Mouse (Mus musculus): ENCODE data around the gene Spsb2. TPM values are rescaled to one million over a fixed set of nuclear protein-coding genes. Genes with fewer than 3 reads are reported as not detected.

The Spsb2 gene
- polyA plus RNA-seq, 1 experiment from 2014 or later = 5.7 TPM

DNA sequence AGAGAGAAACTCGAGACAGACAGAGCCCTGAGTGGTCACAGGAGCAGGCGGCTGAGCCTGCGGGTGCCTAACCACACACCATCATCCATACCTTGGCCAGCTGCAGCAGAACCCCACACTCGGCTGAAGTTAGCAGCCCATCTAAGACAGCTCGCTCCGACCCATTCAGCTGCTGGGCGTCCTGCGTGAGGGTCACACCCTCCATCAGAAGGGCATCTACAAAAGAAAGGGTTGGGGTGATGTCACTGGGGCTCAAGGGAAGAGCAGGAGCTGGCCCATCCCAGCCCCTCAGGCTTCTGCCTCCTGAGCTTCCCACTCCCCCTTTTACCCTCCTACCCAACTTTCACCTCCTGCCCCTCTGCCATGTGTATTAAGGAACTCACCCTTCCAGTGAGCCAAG lies 42.1 kb downstream of the Spsb2 start:
- Histone ChIP-seq H3K4me1 (ENCODE audit: control insufficient read depth in 2 of 2, insufficient read depth in 2 of 2, low read length in 2 of 2) (peaks cover 0 to 6% of the 10 kb centered on the region in 2 experiments; a peak in 1 of 4 replicates), H3K9me3 (ENCODE audit: control insufficient read depth, low read length) (no peaks in the 10 kb centered on the region), H3K36me3 (ENCODE audit: control insufficient read depth, insufficient read depth, low read length) (peaks cover 13% of the 10 kb centered on the region), H3K27ac (replicated peaks in 1 of 2; ENCODE audit: control insufficient read depth in 1 of 2, insufficient read depth in 1 of 2, low read depth in 2 of 2, low read length in 2 of 2) (no peak overlapping the region), H3K9ac (ENCODE audit: low read length) (no peak overlapping the region), H3K27me3 (ENCODE audit: control insufficient read depth, insufficient read depth, low read length) (no peaks in the 10 kb centered on the region), H3K4me3 (ENCODE audit: control insufficient read depth in 1 of 2, insufficient read depth in 1 of 2, low read depth in 1 of 2, low read length in 2 of 2) (no peak overlapping the region), H3K4me2 (ENCODE audit: low read length) (no peak overlapping the region)
- no peak for ATAC-seq (ENCODE audit: insufficient number of reproducible peaks, insufficient read depth, low FRiP score, low read depth)
- WGBS = 46% methylated on average over 8 of the region's 8 CpGs

DNA sequence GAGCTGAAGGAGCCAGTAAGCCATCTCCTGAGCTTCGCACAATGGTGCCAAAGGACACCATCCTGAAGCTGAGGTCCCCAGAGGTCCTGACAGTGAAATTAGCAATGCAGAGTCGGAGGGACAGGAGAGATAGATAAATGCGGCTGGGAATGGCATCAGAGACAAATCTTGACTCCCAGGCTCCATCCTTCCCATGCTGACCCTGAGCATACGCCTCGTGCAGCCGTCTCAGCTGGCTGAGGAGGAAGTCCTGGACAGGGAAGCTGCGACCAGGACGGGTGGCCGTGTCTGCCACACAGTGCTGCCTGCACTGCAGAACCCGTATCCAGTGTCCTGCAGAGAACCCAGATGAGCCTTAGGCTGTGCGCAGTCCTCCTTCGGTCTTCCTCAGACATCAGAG lies 46.2 kb downstream of the Spsb2 start:
- ATAC-seq (ENCODE audit: insufficient number of reproducible peaks, insufficient read depth, low FRiP score, low read depth) = no peak
- 61% methylated on average over 12 of the region's 12 CpGs for WGBS

DNA sequence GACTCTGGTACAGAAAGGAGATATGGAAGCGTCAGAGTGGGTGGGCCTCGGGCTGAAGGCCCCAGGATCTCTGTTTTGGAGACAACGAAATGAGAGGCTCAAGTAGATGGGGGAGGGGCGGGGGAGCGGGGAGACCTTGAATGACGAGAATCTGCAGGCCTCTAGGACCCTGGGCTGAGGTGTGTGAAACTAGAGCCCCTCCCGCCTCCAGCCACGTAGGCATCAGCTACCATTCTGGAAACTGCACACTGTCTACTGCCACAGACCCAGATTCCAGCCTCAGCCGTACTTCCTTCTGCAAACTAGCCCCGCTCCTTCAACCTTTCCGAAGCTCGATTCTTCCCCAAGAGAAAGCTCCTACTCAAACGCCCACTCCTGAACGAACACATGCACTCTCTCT lies 47.9 kb downstream of the Spsb2 start:
- peak overlapping the region; percentile 89 for H3K9ac ChIP-seq (ENCODE audit: low read length)
- peaks cover 5 to 15% of the 10 kb centered on the region in 2 experiments; a peak in 2 of 4 replicates for H3K4me1 ChIP-seq (ENCODE audit: control insufficient read depth in 2 of 2, insufficient read depth in 2 of 2, low read length in 2 of 2)
- ATAC-seq (ENCODE audit: insufficient number of reproducible peaks, insufficient read depth, low FRiP score, low read depth) = no peak
- WGBS = 6% methylated on average over 14 of the region's 14 CpGs
- H3K4me2 ChIP-seq (ENCODE audit: low read length) = peak overlapping the region; percentile 93
- H3K27ac ChIP-seq (replicated peaks in 1 of 2; ENCODE audit: control insufficient read depth in 1 of 2, insufficient read depth in 1 of 2, low read depth in 2 of 2, low read length in 2 of 2) = peak overlapping the region; percentile 58 to 87; a peak in 3 of 4 replicates
- peak overlapping the region; percentile 58 to 81 for H3K4me3 ChIP-seq (ENCODE audit: control insufficient read depth in 1 of 2, insufficient read depth in 1 of 2, low read depth in 1 of 2, low read length in 2 of 2)
- peaks cover 13% of the 10 kb centered on the region for H3K36me3 ChIP-seq (ENCODE audit: control insufficient read depth, insufficient read depth, low read length)
- peaks cover 13% of the 10 kb centered on the region for H3K27me3 ChIP-seq (ENCODE audit: control insufficient read depth, insufficient read depth, low read length)
- no peaks in the 10 kb centered on the region for H3K9me3 ChIP-seq (ENCODE audit: control insufficient read depth, low read length)

More for the DNA sequence above, 46.2 kb downstream of the Spsb2 start:
- no peak overlapping the region for H3K4me2 ChIP-seq (ENCODE audit: low read length)
- no peak overlapping the region for H3K9ac ChIP-seq (ENCODE audit: low read length)
- H3K9me3 ChIP-seq (ENCODE audit: control insufficient read depth, low read length) = no peaks in the 10 kb centered on the region
- no peak overlapping the region for H3K27ac ChIP-seq (replicated peaks in 1 of 2; ENCODE audit: control insufficient read depth in 1 of 2, insufficient read depth in 1 of 2, low read depth in 2 of 2, low read length in 2 of 2)
- H3K4me1 ChIP-seq (ENCODE audit: control insufficient read depth in 2 of 2, insufficient read depth in 2 of 2, low read length in 2 of 2) = peaks cover 2 to 10% of the 10 kb centered on the region in 2 experiments; a peak in 2 of 4 replicates
- no peak overlapping the region for H3K4me3 ChIP-seq (ENCODE audit: control insufficient read depth in 1 of 2, insufficient read depth in 1 of 2, low read depth in 1 of 2, low read length in 2 of 2)
- H3K27me3 ChIP-seq (ENCODE audit: control insufficient read depth, insufficient read depth, low read length) = peaks cover 13% of the 10 kb centered on the region
- H3K36me3 ChIP-seq (ENCODE audit: control insufficient read depth, insufficient read depth, low read length) = peaks cover 13% of the 10 kb centered on the region

DNA sequence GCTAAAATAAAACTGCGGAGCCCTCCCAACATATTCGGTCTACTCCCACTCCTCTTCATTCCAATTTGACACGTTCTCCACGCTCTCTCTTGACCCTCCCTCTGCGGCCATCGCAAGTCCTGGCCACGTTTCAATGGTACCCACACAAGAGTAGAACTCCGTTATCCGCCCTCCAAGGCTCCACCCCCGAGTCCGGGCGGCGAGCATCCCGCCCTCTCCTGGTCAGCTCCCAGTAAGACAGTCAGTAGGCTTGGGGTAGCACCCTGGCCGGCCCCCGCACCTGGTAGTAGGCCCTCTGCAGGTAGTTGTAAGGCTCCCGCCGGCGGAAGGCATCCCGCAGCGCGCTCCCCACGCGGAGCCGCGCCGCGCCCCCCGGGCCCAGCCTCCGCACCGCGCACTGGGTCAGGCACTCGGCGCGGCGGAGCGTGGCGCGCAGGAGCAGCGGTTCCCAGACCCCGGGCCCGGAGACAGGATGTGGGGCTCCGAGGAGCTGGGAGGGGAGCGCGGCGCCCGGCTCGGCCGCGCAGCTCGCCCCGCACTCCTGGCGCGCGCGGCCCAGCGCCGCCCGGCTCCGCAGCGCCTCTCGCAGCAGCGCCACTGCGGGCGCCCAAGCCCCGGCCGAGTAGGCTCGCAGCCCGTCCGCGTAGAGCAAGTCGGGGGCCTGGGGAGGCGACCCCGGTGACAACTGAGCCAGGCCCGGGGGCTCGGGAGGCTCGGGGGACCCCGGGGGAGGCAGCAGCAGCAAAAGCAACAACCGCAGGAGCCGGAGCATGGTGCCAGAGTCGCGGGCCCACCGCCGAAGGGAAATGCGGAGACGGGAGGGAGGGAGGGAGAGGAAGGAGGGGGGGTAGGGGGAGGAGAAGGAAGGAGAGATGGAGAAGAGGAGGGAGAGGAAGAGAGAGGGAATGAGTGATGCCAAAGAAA lies 48.7 kb downstream of the Spsb2 start, which contains the start of gene P3h3:
TSS of gene P3h3 (minus strand) at position 837 of the 924 bp plus-strand sequence.
- H3K9me3 ChIP-seq (ENCODE audit: control insufficient read depth, low read length) = no peaks in the 10 kb centered on the region
- peak within 1 kb of the TSS; percentile 89 for H3K9ac ChIP-seq (ENCODE audit: low read length)
- under 1% methylated on average over 68 of the region's 86 CpGs for WGBS
- peak within 1 kb of the TSS; percentile 93 for H3K4me2 ChIP-seq (ENCODE audit: low read length)
- peak within 1 kb of the TSS; percentile 71 to 87 for H3K27ac ChIP-seq (replicated peaks in 1 of 2; ENCODE audit: control insufficient read depth in 1 of 2, insufficient read depth in 1 of 2, low read depth in 2 of 2, low read length in 2 of 2)
- H3K4me1 ChIP-seq (ENCODE audit: control insufficient read depth in 2 of 2, insufficient read depth in 2 of 2, low read length in 2 of 2) = peaks cover 5 to 18% of the 10 kb centered on the region in 2 experiments; a peak in 2 of 4 replicates
- peaks cover 21% of the 10 kb centered on the region for H3K27me3 ChIP-seq (ENCODE audit: control insufficient read depth, insufficient read depth, low read length)
- H3K4me3 ChIP-seq (ENCODE audit: control insufficient read depth in 1 of 2, insufficient read depth in 1 of 2, low read depth in 1 of 2, low read length in 2 of 2) = peak within 1 kb of the TSS; percentile 58 to 81
- H3K36me3 ChIP-seq (ENCODE audit: control insufficient read depth, insufficient read depth, low read length) = peaks cover 13% of the 10 kb centered on the region
- ATAC-seq (ENCODE audit: insufficient number of reproducible peaks, insufficient read depth, low FRiP score, low read depth) = peak; percentile 73

DNA sequence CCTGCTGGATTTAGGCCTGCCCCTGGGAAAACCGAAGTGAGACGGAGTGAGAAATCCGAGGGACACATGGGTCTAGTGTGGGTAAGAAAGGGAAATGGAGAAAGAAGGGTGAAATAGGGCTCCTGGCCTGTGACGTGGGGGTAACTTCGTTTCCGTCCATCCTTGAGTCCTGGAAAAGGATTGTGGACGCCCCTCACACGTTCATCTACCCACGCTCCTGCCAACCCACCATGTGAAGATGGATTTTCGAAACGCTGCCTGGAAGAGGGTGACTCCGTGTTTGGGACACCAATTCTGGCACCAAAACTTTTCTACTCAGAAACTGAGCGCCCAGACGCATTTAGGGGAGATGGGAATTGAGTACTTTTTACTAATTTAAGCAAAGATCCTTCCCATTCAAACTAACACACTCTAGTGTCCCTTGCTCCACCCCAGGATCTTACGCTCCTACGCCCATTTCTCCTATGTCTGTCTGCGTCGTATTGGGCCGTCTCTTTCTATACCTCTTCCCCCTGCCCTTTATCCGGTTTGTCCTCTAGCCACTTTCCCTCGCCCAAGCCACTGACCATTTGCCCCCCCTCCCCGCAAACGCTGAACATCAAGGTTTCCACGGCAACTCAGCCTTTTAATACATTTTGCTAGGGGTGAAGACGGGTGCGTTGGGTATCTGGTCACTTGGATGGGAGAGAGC lies 49.5 kb downstream of the Spsb2 start:
- H3K4me1 ChIP-seq (ENCODE audit: control insufficient read depth in 2 of 2, insufficient read depth in 2 of 2, low read length in 2 of 2) = peaks cover 10 to 23% of the 10 kb centered on the region in 2 experiments; a peak in 3 of 4 replicates
- no peaks in the 10 kb centered on the region for H3K9me3 ChIP-seq (ENCODE audit: control insufficient read depth, low read length)

DNA sequence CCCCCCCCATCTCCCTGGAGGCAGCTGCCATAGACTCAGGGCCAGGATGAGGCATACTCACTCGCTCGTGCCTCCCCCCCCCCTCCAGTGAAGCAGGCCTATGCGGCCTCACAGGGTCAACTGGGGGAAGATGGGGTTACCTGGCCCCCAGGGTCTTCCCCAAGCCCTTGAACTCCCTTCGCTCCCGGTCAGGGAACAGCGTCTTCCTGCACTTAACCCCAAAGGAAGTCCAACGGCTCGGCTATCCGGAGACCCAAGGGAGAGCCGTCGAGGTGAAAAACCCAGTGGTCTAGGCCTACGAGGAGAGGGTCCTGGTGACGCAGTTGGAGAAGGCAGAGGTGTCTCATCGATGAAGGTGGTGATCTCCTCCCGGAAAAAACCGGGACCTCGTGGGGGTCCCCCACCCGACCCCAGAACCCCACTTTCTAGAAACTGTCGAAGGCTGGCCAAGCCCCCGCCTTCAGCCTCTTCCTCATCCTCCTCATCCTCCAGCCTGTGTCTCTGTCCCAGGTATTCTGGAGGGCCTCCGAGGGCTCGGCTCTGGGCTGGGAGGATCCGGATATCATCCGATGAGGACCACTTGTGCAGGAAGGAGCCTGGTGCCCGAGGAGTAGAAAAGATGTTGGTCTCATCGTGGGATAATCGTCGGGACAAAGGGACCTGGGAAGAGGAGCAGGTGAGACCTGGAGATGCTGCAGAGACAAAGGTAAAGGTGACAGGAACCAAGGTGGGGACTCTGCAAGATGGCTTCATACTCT lies 50.3 kb downstream of the Spsb2 start:
- Histone ChIP-seq H3K27me3 (ENCODE audit: control insufficient read depth, insufficient read depth, low read length) (peaks cover 22% of the 10 kb centered on the region), H3K36me3 (ENCODE audit: control insufficient read depth, insufficient read depth, low read length) (peaks cover 4% of the 10 kb centered on the region), H3K4me3 (ENCODE audit: control insufficient read depth in 1 of 2, insufficient read depth in 1 of 2, low read depth in 1 of 2, low read length in 2 of 2) (no peak overlapping the region), H3K4me2 (ENCODE audit: low read length) (no peak overlapping the region), H3K4me1 (ENCODE audit: control insufficient read depth in 2 of 2, insufficient read depth in 2 of 2, low read length in 2 of 2) (peaks cover 13 to 27% of the 10 kb centered on the region in 2 experiments; a peak in 3 of 4 replicates), H3K9ac (ENCODE audit: low read length) (no peak overlapping the region), H3K27ac (replicated peaks in 1 of 2; ENCODE audit: control insufficient read depth in 1 of 2, insufficient read depth in 1 of 2, low read depth in 2 of 2, low read length in 2 of 2) (no peak overlapping the region), H3K9me3 (ENCODE audit: control insufficient read depth, low read length) (no peaks in the 10 kb centered on the region)
- ATAC-seq (ENCODE audit: insufficient number of reproducible peaks, insufficient read depth, low FRiP score, low read depth) = no peak
- WGBS = 69% methylated on average over 27 of the region's 28 CpGs

More for the DNA sequence above, 49.5 kb downstream of the Spsb2 start:
- ATAC-seq (ENCODE audit: insufficient number of reproducible peaks, insufficient read depth, low FRiP score, low read depth) = no peak
- peak overlapping the region; percentile 89 for H3K9ac ChIP-seq (ENCODE audit: low read length)
- H3K4me2 ChIP-seq (ENCODE audit: low read length) = peak overlapping the region; percentile 93
- peak overlapping the region; percentile 46 to 87 for H3K27ac ChIP-seq (replicated peaks in 1 of 2; ENCODE audit: control insufficient read depth in 1 of 2, insufficient read depth in 1 of 2, low read depth in 2 of 2, low read length in 2 of 2)
- H3K4me3 ChIP-seq (ENCODE audit: control insufficient read depth in 1 of 2, insufficient read depth in 1 of 2, low read depth in 1 of 2, low read length in 2 of 2) = peak overlapping the region; percentile 58 to 81
- WGBS = 29% methylated on average over 26 of the region's 26 CpGs
- peaks cover 22% of the 10 kb centered on the region for H3K27me3 ChIP-seq (ENCODE audit: control insufficient read depth, insufficient read depth, low read length)
- H3K36me3 ChIP-seq (ENCODE audit: control insufficient read depth, insufficient read depth, low read length) = peaks cover 7% of the 10 kb centered on the region

DNA sequence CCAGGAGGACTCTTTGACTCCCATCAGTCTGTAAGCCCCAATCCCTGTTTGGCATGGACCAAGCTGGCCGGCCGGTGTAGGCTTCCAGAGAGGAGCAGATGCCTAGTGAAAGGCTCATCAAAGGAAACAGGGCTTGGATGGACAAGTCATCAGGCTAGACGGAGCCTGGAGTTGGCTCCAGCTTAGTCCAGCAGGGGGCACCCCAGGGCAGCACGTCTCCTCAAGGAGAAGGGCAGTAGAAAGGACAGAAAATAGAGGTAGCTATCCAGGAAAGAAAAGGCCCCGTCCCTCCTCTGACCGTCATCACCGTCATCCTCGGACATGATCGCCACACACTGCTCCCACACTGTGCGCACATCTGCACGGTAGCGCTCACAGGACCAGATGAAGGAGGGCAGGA lies 51.3 kb downstream of the Spsb2 start:
- ATAC-seq (ENCODE audit: insufficient number of reproducible peaks, insufficient read depth, low FRiP score, low read depth) = no peak
- Histone ChIP-seq H3K4me3 (ENCODE audit: control insufficient read depth in 1 of 2, insufficient read depth in 1 of 2, low read depth in 1 of 2, low read length in 2 of 2) (no peak overlapping the region), H3K4me1 (ENCODE audit: control insufficient read depth in 2 of 2, insufficient read depth in 2 of 2, low read length in 2 of 2) (peaks cover 16 to 28% of the 10 kb centered on the region in 2 experiments; a peak in 3 of 4 replicates)

More for the DNA sequence above, 51.3 kb downstream of the Spsb2 start:
- Histone ChIP-seq H3K9me3 (ENCODE audit: control insufficient read depth, low read length) (no peaks in the 10 kb centered on the region), H3K4me2 (ENCODE audit: low read length) (no peak overlapping the region; the same call in 1 of the 2 replicates), H3K27ac (replicated peaks in 1 of 2; ENCODE audit: control insufficient read depth in 1 of 2, insufficient read depth in 1 of 2, low read depth in 2 of 2, low read length in 2 of 2) (no peak overlapping the region), H3K9ac (ENCODE audit: low read length) (peak overlapping the region; percentile 48; the same call in 1 of the 2 replicates), H3K36me3 (ENCODE audit: control insufficient read depth, insufficient read depth, low read length) (peaks cover 2% of the 10 kb centered on the region; the same call in 1 of the 2 replicates), H3K27me3 (ENCODE audit: control insufficient read depth, insufficient read depth, low read length) (peaks cover 26% of the 10 kb centered on the region)
- WGBS = 4% methylated on average over 12 of the region's 12 CpGs
